Mouse (Mus musculus) limb, embryonic 12.5 days (tissue): ENCODE measurements around the gene Nrg3. TPM values are rescaled to one million over a fixed set of nuclear protein-coding genes. Genes with fewer than 3 reads are reported as not detected.

Source experiments
- ATAC-seq: fragments of 200-750 bp; cut with Nextera tagmentation; 2 replicates; pipeline ENCODE4 v1.8.0; 2017; ENCODE audit warnings: low read depth, moderate TSS enrichment; ENCODE audit not compliant: insufficient number of reproducible peaks, insufficient read depth, low FRiP score, low TSS enrichment
- H3K27ac ChIP-seq: fragments of 300-500 bp; sonication (generic); 2 replicates; pipeline ENCODE4 v1.5.1; 2016; ENCODE audit warnings: mild to moderate bottlenecking, moderate library complexity
- H3K27me3 ChIP-seq: fragments of 300-500 bp; sonication (generic); 2 replicates; pipeline ENCODE4 v1.6.1; 2016; ENCODE audit warnings: mild to moderate bottlenecking, moderate library complexity
- H3K36me3 ChIP-seq: fragments of 300-500 bp; sonication (generic); 2 replicates; pipeline ENCODE4 v1.6.1; 2016; ENCODE audit warnings: mild to moderate bottlenecking, moderate library complexity
- H3K4me1 ChIP-seq: fragments of 300-500 bp; sonication (generic); replicated peaks from 2 replicates; pipeline ENCODE4 v1.6.1; 2016
- H3K4me2 ChIP-seq: fragments of 300-500 bp; sonication (generic); 2 replicates; pipeline ENCODE4 v1.6.1; 2016; ENCODE audit warnings: mild to moderate bottlenecking, moderate library complexity
- H3K4me3 ChIP-seq: fragments of 300-500 bp; sonication (generic); replicated peaks from 2 replicates; pipeline ENCODE4 v1.5.1; 2016; ENCODE audit warnings: mild to moderate bottlenecking
- H3K9ac ChIP-seq: fragments of 300-500 bp; sonication (generic); replicated peaks from 2 replicates; pipeline ENCODE4 v1.6.1; 2016; ENCODE audit warnings: mild to moderate bottlenecking, moderate library complexity
- H3K9me3 ChIP-seq: fragments of 300-500 bp; sonication (generic); 2 replicates; pipeline ENCODE4 v1.6.1; 2016; ENCODE audit warnings: mild to moderate bottlenecking, moderate library complexity
- WGBS: fragments of 180-500 bp; shearing (Covaris S2); methylation state at CpG from one replicate; pipeline ENCODE4 v1.1.7; 2016; 5-methylcytosine and 5-hydroxymethylcytosine counted together
- polyA plus RNA-seq: library from polyadenylated mRNA; unstranded; fragments of >200 nt; fragmentation: Nextera tagmentation; extraction: Ambion mirVana; gene quantifications from 2 replicates; pipeline ENCODE4 v1.2.1, GENCODE M21; 2016

The Nrg3 gene
- polyA plus RNA-seq, 1 experiment from 2014 or later, result 0.14 TPM

GRCm38 (mm10) chr14:39049021-39049420, 423.9 kb downstream of the Nrg3 start:
- no peaks in the 10 kb centered on the region for H3K4me1 ChIP-seq
- WGBS, result 69% methylated on average over 2 of the region's 2 CpGs
- no peak overlapping the region for H3K4me2 ChIP-seq
- H3K36me3 ChIP-seq, result no peaks in the 10 kb centered on the region
- no peaks in the 10 kb centered on the region for H3K9me3 ChIP-seq
- no peak for ATAC-seq
- H3K27ac ChIP-seq, result no peak overlapping the region
- H3K27me3 ChIP-seq, result no peaks in the 10 kb centered on the region
- no peak overlapping the region for H3K9ac ChIP-seq
- no peak overlapping the region for H3K4me3 ChIP-seq

GRCm38 (mm10) chr14:39044290-39044689, 428.6 kb downstream of the Nrg3 start:
- ATAC-seq, result no peak
- H3K36me3 ChIP-seq, result no peaks in the 10 kb centered on the region
- WGBS, result 93% methylated on average over 1 of the region's 1 CpGs
- H3K4me1 ChIP-seq, result no peaks in the 10 kb centered on the region
- H3K4me2 ChIP-seq, result no peak overlapping the region
- H3K9ac ChIP-seq, result no peak overlapping the region
- H3K27ac ChIP-seq, result no peak overlapping the region
- no peaks in the 10 kb centered on the region for H3K9me3 ChIP-seq
- no peaks in the 10 kb centered on the region for H3K27me3 ChIP-seq
- no peak overlapping the region for H3K4me3 ChIP-seq

- Histone ChIP-seq H3K4me2 (no peak overlapping the region), H3K9me3 (no peaks in the 10 kb centered on the region), H3K9ac (no peak overlapping the region), H3K27ac (no peak overlapping the region), H3K36me3 (no peaks in the 10 kb centered on the region), H3K4me1 (no peaks in the 10 kb centered on the region), H3K27me3 (no peaks in the 10 kb centered on the region), H3K4me3 (no peak overlapping the region)
- WGBS, result 83% methylated on average over 3 of the region's 3 CpGs
- ATAC-seq, result no peak
Measured at GRCm38 (mm10) chr14:39043793-39044192, 429.1 kb downstream of the Nrg3 start.

- Histone ChIP-seq H3K4me3 (no peak overlapping the region), H3K36me3 (no peaks in the 10 kb centered on the region), H3K4me1 (no peaks in the 10 kb centered on the region), H3K27me3 (no peaks in the 10 kb centered on the region), H3K4me2 (no peak overlapping the region), H3K27ac (no peak overlapping the region), H3K9ac (no peak overlapping the region), H3K9me3 (no peaks in the 10 kb centered on the region)
- 66% methylated on average over 5 of the region's 5 CpGs for WGBS
- ATAC-seq, result no peak
Measured at GRCm38 (mm10) chr14:39043384-39043783, 429.5 kb downstream of the Nrg3 start.

GRCm38 (mm10) chr14:39039046-39039445, 433.8 kb downstream of the Nrg3 start:
- Histone ChIP-seq H3K9ac (no peak overlapping the region), H3K27me3 (no peaks in the 10 kb centered on the region), H3K4me3 (no peak overlapping the region), H3K9me3 (no peaks in the 10 kb centered on the region), H3K36me3 (no peaks in the 10 kb centered on the region), H3K4me2 (no peak overlapping the region), H3K4me1 (no peaks in the 10 kb centered on the region), H3K27ac (no peak overlapping the region)
- 59% methylated on average over 1 of the region's 1 CpGs for WGBS
- ATAC-seq, result no peak

GRCm38 (mm10) chr14:39034482-39034881, 438.4 kb downstream of the Nrg3 start:
- WGBS, result 94% methylated on average over 3 of the region's 3 CpGs
- no peak for ATAC-seq
- H3K36me3 ChIP-seq, result no peaks in the 10 kb centered on the region

GRCm38 (mm10) chr14:39023065-39023464, 449.8 kb downstream of the Nrg3 start:
- Histone ChIP-seq H3K4me3 (no peak overlapping the region), H3K9me3 (no peaks in the 10 kb centered on the region), H3K36me3 (no peaks in the 10 kb centered on the region), H3K9ac (no peak overlapping the region), H3K4me2 (no peak overlapping the region), H3K27ac (no peak overlapping the region), H3K27me3 (no peaks in the 10 kb centered on the region), H3K4me1 (no peaks in the 10 kb centered on the region)
- WGBS, result 85% methylated on average over 2 of the region's 2 CpGs
- ATAC-seq, result no peak

More at GRCm38 (mm10) chr14:39034482-39034881, 438.4 kb downstream of the Nrg3 start:
- H3K4me2 ChIP-seq, result no peak overlapping the region
- no peaks in the 10 kb centered on the region for H3K27me3 ChIP-seq
- H3K9me3 ChIP-seq, result no peaks in the 10 kb centered on the region
- H3K4me3 ChIP-seq, result no peak overlapping the region
- H3K9ac ChIP-seq, result no peak overlapping the region
- H3K27ac ChIP-seq, result no peak overlapping the region
- no peaks in the 10 kb centered on the region for H3K4me1 ChIP-seq

- no peaks in the 10 kb centered on the region for H3K9me3 ChIP-seq
- no peak overlapping the region for H3K9ac ChIP-seq
- no peaks in the 10 kb centered on the region for H3K27me3 ChIP-seq
- no peaks in the 10 kb centered on the region for H3K4me1 ChIP-seq
- H3K36me3 ChIP-seq, result no peaks in the 10 kb centered on the region
- H3K4me2 ChIP-seq, result no peak overlapping the region
- H3K27ac ChIP-seq, result no peak overlapping the region
- no peak for ATAC-seq
- no peak overlapping the region for H3K4me3 ChIP-seq
Measured at GRCm38 (mm10) chr14:39014126-39014525, 458.8 kb downstream of the Nrg3 start.

GRCm38 (mm10) chr14:38997843-38998242, 475.0 kb downstream of the Nrg3 start:
- no peaks in the 10 kb centered on the region for H3K4me1 ChIP-seq
- no peak overlapping the region for H3K27ac ChIP-seq
- no peak overlapping the region for H3K4me3 ChIP-seq
- H3K36me3 ChIP-seq, result no peaks in the 10 kb centered on the region
- no peak for ATAC-seq
- WGBS, result 77% methylated on average over 3 of the region's 3 CpGs
- no peaks in the 10 kb centered on the region for H3K9me3 ChIP-seq
- no peak overlapping the region for H3K4me2 ChIP-seq
- H3K27me3 ChIP-seq, result no peaks in the 10 kb centered on the region
- H3K9ac ChIP-seq, result no peak overlapping the region

GRCm38 (mm10) chr14:38992574-38992866, 480.4 kb downstream of the Nrg3 start:
- H3K36me3 ChIP-seq, result no peaks in the 10 kb centered on the region
- no peak overlapping the region for H3K4me3 ChIP-seq
- no peak overlapping the region for H3K27ac ChIP-seq
- H3K4me2 ChIP-seq, result no peak overlapping the region
- no peaks in the 10 kb centered on the region for H3K9me3 ChIP-seq
- ATAC-seq, result no peak
- 84% methylated on average over 1 of the region's 1 CpGs for WGBS
- no peaks in the 10 kb centered on the region for H3K27me3 ChIP-seq
- no peak overlapping the region for H3K9ac ChIP-seq
- no peaks in the 10 kb centered on the region for H3K4me1 ChIP-seq

GRCm38 (mm10) chr14:38991847-38992573, 480.9 kb downstream of the Nrg3 start:
- H3K4me2 ChIP-seq, result no peak overlapping the region
- no peak overlapping the region for H3K9ac ChIP-seq
- no peak for ATAC-seq
- H3K9me3 ChIP-seq, result no peaks in the 10 kb centered on the region
- H3K4me3 ChIP-seq, result no peak overlapping the region
- H3K4me1 ChIP-seq, result no peaks in the 10 kb centered on the region
- no peaks in the 10 kb centered on the region for H3K27me3 ChIP-seq
- H3K27ac ChIP-seq, result no peak overlapping the region
- H3K36me3 ChIP-seq, result no peaks in the 10 kb centered on the region
- 68% methylated on average over 7 of the region's 7 CpGs for WGBS

GRCm38 (mm10) chr14:38959367-38959766, 513.5 kb downstream of the Nrg3 start:
- WGBS, result 80% methylated on average over 7 of the region's 7 CpGs
- no peak overlapping the region for H3K4me3 ChIP-seq
- H3K27me3 ChIP-seq, result no peaks in the 10 kb centered on the region
- no peak overlapping the region for H3K4me2 ChIP-seq
- H3K36me3 ChIP-seq, result no peaks in the 10 kb centered on the region
- no peak for ATAC-seq
- H3K27ac ChIP-seq, result no peak overlapping the region
- H3K4me1 ChIP-seq, result no peaks in the 10 kb centered on the region
- no peak overlapping the region for H3K9ac ChIP-seq
- no peaks in the 10 kb centered on the region for H3K9me3 ChIP-seq
